Mouse (Mus musculus) ES-Bruce4 (cell line): Measurements from ENCODE around the gene Calm2. TPM values are rescaled to one million over a fixed set of nuclear protein-coding genes. Genes with fewer than 3 reads are reported as not detected.

Experiments used
- H3K27ac ChIP-seq: 2 replicates; pipeline ENCODE4 v1.5.1; 2012; ENCODE audit warnings: low read length, inconsistent platforms; ENCODE audit not compliant: insufficient read depth
- H3K27me3 ChIP-seq: 2 replicates; pipeline ENCODE4 v1.6.1; 2012; ENCODE audit warnings: mild to moderate bottlenecking, low read length, inconsistent platforms; ENCODE audit not compliant: control insufficient read depth, poor library complexity, insufficient read depth, severe bottlenecking
- H3K36me3 ChIP-seq: 2 replicates; pipeline ENCODE4 v1.6.1; 2012; ENCODE audit warnings: inconsistent platforms, mild to moderate bottlenecking, low read length, moderate library complexity; ENCODE audit not compliant: control insufficient read depth, poor library complexity, insufficient read depth, severe bottlenecking
- H3K4me1 ChIP-seq: one replicate; pipeline ENCODE4 v1.8.1; 2011; ENCODE audit warnings: low read length; ENCODE audit not compliant: control insufficient read depth, insufficient read depth
- H3K4me3 ChIP-seq: 2 replicates; pipeline ENCODE4 v1.5.1; 2011; ENCODE audit warnings: low read depth, mild to moderate bottlenecking, low read length
- H3K9ac ChIP-seq: 2 replicates; pipeline ENCODE4 v1.6.1; 2012; ENCODE audit warnings: low read depth, mild to moderate bottlenecking, inconsistent platforms; ENCODE audit not compliant: poor library complexity, severe bottlenecking
- H3K9me3 ChIP-seq: replicated peaks from 2 replicates; pipeline ENCODE4 v1.6.1; 2012; ENCODE audit warnings: mild to moderate bottlenecking, low read length, inconsistent platforms; ENCODE audit not compliant: control insufficient read depth, poor library complexity, insufficient read depth, severe bottlenecking
- CTCF ChIP-seq: IDR thresholded peaks from one replicate; pipeline ENCODE4 v1.8.1; 2011; ENCODE audit warnings: low read depth, low read length
- EP300 ChIP-seq: IDR thresholded peaks from 2 replicates; pipeline ENCODE4 v1.6.1; 2011; ENCODE audit warnings: low read depth, low read length; ENCODE audit not compliant: insufficient read depth
- POLR2A ChIP-seq: IDR thresholded peaks from one replicate; pipeline ENCODE4 v1.8.1; 2011; ENCODE audit warnings: low read length; ENCODE audit not compliant: insufficient read depth
- polyA plus RNA-seq: library from polyadenylated mRNA; stranded (reverse); fragments of >200 nt; gene quantifications from 2 replicates; pipeline ENCODE4 v1.2.4, GENCODE M21; 2011; ENCODE audit warnings: low read depth; ENCODE audit not compliant: missing spikeins, insufficient read depth, insufficient read length

Calm2 gene
- polyA plus RNA-seq, 1 experiment, result 1,173 TPM

DNA sequence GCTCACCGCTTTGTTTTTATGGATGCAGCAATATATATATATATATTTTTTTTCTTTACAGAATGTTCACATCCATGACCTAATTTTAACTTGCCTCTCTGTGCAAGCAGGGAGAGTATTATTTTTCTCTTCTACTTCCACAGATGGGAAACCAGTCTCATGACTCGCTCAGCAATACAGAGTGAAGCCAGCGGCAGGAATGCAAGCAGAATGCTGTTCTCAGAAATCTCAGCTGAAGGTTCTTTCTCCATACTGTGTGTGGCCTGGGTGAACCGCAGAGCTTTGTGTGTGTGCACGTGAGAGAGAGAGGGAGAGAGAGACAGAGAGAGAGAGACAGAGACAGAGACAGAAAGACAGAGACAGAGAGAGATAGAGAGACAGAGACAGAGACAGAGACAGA lies 21.9 kb upstream of the Calm2 start:
- Histone ChIP-seq H3K27me3 (no peaks in the 10 kb centered on the region), H3K36me3 (peaks cover 4% of the 10 kb centered on the region; the same call in 1 of the 2 replicates), H3K4me3 (no peak overlapping the region), H3K27ac (no peak overlapping the region), H3K4me1 (peaks cover 2% of the 10 kb centered on the region), H3K9ac (no peak overlapping the region), H3K9me3 (no peaks in the 10 kb centered on the region)
- TF ChIP-seq CTCF (no peak), EP300 (no peak), POLR2A (no peak)

GRCm38 (mm10) chr17:87461499-87461896 lies 14.8 kb upstream of the Calm2 start:
- no peak overlapping the region for H3K27ac ChIP-seq
- H3K9ac ChIP-seq, result no peak overlapping the region
- H3K4me1 ChIP-seq, result peaks cover 8% of the 10 kb centered on the region
- peak; percentile 2 for TF ChIP-seq CTCF
- TF ChIP-seq EP300, result no peak
- TF ChIP-seq POLR2A, result no peak
- H3K9me3 ChIP-seq, result no peaks in the 10 kb centered on the region
- H3K36me3 ChIP-seq, result peaks cover 4% of the 10 kb centered on the region; the same call in 1 of the 2 replicates
- no peaks in the 10 kb centered on the region for H3K27me3 ChIP-seq
- H3K4me3 ChIP-seq, result no peak overlapping the region

GRCm38 (mm10) chr17:87460669-87461498 lies 14.1 kb upstream of the Calm2 start:
- no peak overlapping the region for H3K4me3 ChIP-seq
- H3K9ac ChIP-seq, result no peak overlapping the region
- no peak overlapping the region for H3K27ac ChIP-seq
- TF ChIP-seq CTCF (no peak), POLR2A (no peak), EP300 (no peak)
- H3K36me3 ChIP-seq, result peaks cover 4% of the 10 kb centered on the region; the same call in 1 of the 2 replicates
- H3K9me3 ChIP-seq, result no peaks in the 10 kb centered on the region
- no peaks in the 10 kb centered on the region for H3K27me3 ChIP-seq
- peaks cover 8% of the 10 kb centered on the region for H3K4me1 ChIP-seq

GRCm38 (mm10) chr17:87459750-87460668 lies 13.3 kb upstream of the Calm2 start:
- Histone ChIP-seq H3K36me3 (peaks cover 4% of the 10 kb centered on the region; the same call in 1 of the 2 replicates), H3K27me3 (no peaks in the 10 kb centered on the region), H3K9me3 (no peaks in the 10 kb centered on the region), H3K27ac (no peak overlapping the region), H3K4me3 (peak overlapping the region; percentile 17; the same call in 1 of the 2 replicates), H3K4me1 (peaks cover 8% of the 10 kb centered on the region), H3K9ac (peak overlapping the region; percentile 16; the same call in 1 of the 2 replicates)
- TF ChIP-seq CTCF (no peak), EP300 (no peak), POLR2A (no peak)

GRCm38 (mm10) chr17:87458911-87459749 lies 12.4 kb upstream of the Calm2 start:
- Histone ChIP-seq H3K9me3 (no peaks in the 10 kb centered on the region), H3K9ac (peak overlapping the region; percentile 29; the same call in 1 of the 2 replicates), H3K36me3 (no peaks in the 10 kb centered on the region), H3K4me3 (peak overlapping the region; percentile 17; the same call in 1 of the 2 replicates), H3K27ac (no peak overlapping the region), H3K27me3 (no peaks in the 10 kb centered on the region), H3K4me1 (peaks cover 8% of the 10 kb centered on the region)
- TF ChIP-seq EP300 (no peak), CTCF (no peak), POLR2A (no peak)
